Mouse (Mus musculus) neural tube, embryonic 14.5 days (tissue): ENCODE data around the gene Kif28. TPM values are rescaled to one million over a fixed set of nuclear protein-coding genes. Genes with fewer than 3 reads are reported as not detected.

ENCODE experiments used
- ATAC-seq: fragments of 200-750 bp; cut with Nextera tagmentation; 2 replicates; pipeline ENCODE4 v1.8.0; 2017; ENCODE audit warnings: low read depth, mild to moderate bottlenecking, moderate TSS enrichment, moderate library complexity
- H3K27ac ChIP-seq: fragments of 300-500 bp; sonication (generic); 2 replicates; pipeline ENCODE4 v1.5.1; 2014; ENCODE audit warnings: low read depth, mild to moderate bottlenecking, control low read depth, low read length, moderate library complexity, mixed read lengths
- H3K27me3 ChIP-seq: fragments of 300-500 bp; sonication (generic); 2 replicates; pipeline ENCODE4 v1.6.1; 2014; ENCODE audit warnings: low read length; ENCODE audit not compliant: control insufficient read depth, insufficient read depth
- H3K36me3 ChIP-seq: fragments of 300-500 bp; sonication (generic); 2 replicates; pipeline ENCODE4 v1.6.1; 2014; ENCODE audit warnings: low read length, mixed read lengths; ENCODE audit not compliant: control insufficient read depth, insufficient read depth
- H3K4me1 ChIP-seq: fragments of 300-500 bp; sonication (generic); 2 replicates; pipeline ENCODE4 v1.6.1; 2014; ENCODE audit warnings: low read length; ENCODE audit not compliant: control insufficient read depth, insufficient read depth
- H3K4me2 ChIP-seq: fragments of 300-500 bp; sonication (generic); 2 replicates; pipeline ENCODE4 v1.6.1; 2014; ENCODE audit warnings: mild to moderate bottlenecking, low read depth, low read length, control low read depth
- H3K4me3 ChIP-seq: fragments of 300-500 bp; sonication (generic); 2 replicates; pipeline ENCODE4 v1.5.1; 2014; ENCODE audit warnings: low read depth, low read length, control low read depth, mixed read lengths
- H3K9ac ChIP-seq: fragments of 300-500 bp; sonication (generic); replicated peaks from 2 replicates; pipeline ENCODE4 v1.6.1; 2014; ENCODE audit warnings: low read depth, mild to moderate bottlenecking, control low read depth, low read length, mixed read lengths
- H3K9me3 ChIP-seq: fragments of 300-500 bp; sonication (generic); 2 replicates; pipeline ENCODE4 v1.6.1; 2016; ENCODE audit warnings: low read length; ENCODE audit not compliant: control insufficient read depth
- WGBS: fragments of 180-500 bp; shearing (Covaris S2); extraction: QIAGEN DNeasy Blood & Tissue Kit; methylation state at CpG from one replicate; pipeline ENCODE4 v1.1.7; 2014; 5-methylcytosine and 5-hydroxymethylcytosine counted together
- polyA plus RNA-seq: library from polyadenylated mRNA; unstranded; fragments of >200 nt; fragmentation: Nextera tagmentation; extraction: Ambion mirVana; gene quantifications from 2 replicates; pipeline ENCODE4 v1.2.1, GENCODE M21; 2014

The Kif28 gene
- polyA plus RNA-seq, 1 experiment from 2014 or later: not detected

GRCm38 (mm10) chr1:179712658-179713057, 32.4 kb downstream of the Kif28 start:
- H3K4me2 ChIP-seq: no peak overlapping the region
- no peaks in the 10 kb centered on the region for H3K9me3 ChIP-seq
- no peak overlapping the region for H3K27ac ChIP-seq
- H3K27me3 ChIP-seq: no peaks in the 10 kb centered on the region
- no peak overlapping the region for H3K9ac ChIP-seq
- H3K4me3 ChIP-seq: no peak overlapping the region
- no peaks in the 10 kb centered on the region for H3K4me1 ChIP-seq
- ATAC-seq: no peak
- WGBS: 88% methylated on average over 7 of the region's 7 CpGs
- no peaks in the 10 kb centered on the region for H3K36me3 ChIP-seq

- WGBS: 86% methylated on average over 5 of the region's 5 CpGs
- H3K9ac ChIP-seq: no peak overlapping the region
- no peak for ATAC-seq
- no peaks in the 10 kb centered on the region for H3K27me3 ChIP-seq
- H3K9me3 ChIP-seq: no peaks in the 10 kb centered on the region
- no peaks in the 10 kb centered on the region for H3K4me1 ChIP-seq
- no peak overlapping the region for H3K4me3 ChIP-seq
- no peak overlapping the region for H3K4me2 ChIP-seq
- H3K36me3 ChIP-seq: no peaks in the 10 kb centered on the region
- no peak overlapping the region for H3K27ac ChIP-seq
Measured at GRCm38 (mm10) chr1:179710739-179711138, 34.3 kb downstream of the Kif28 start.

- Histone ChIP-seq H3K9me3 (no peaks in the 10 kb centered on the region), H3K27ac (no peak overlapping the region), H3K36me3 (no peaks in the 10 kb centered on the region), H3K4me3 (no peak overlapping the region), H3K4me2 (no peak overlapping the region), H3K9ac (no peak overlapping the region), H3K27me3 (no peaks in the 10 kb centered on the region), H3K4me1 (no peaks in the 10 kb centered on the region)
- WGBS: 88% methylated on average over 6 of the region's 6 CpGs
- no peak for ATAC-seq
Measured at GRCm38 (mm10) chr1:179709390-179709789, 35.7 kb downstream of the Kif28 start.

- H3K4me3 ChIP-seq: no peak overlapping the region
- H3K9ac ChIP-seq: no peak overlapping the region
- H3K9me3 ChIP-seq: no peaks in the 10 kb centered on the region
- no peaks in the 10 kb centered on the region for H3K36me3 ChIP-seq
- H3K27ac ChIP-seq: no peak overlapping the region
- no peaks in the 10 kb centered on the region for H3K27me3 ChIP-seq
- 96% methylated on average over 6 of the region's 6 CpGs for WGBS
- H3K4me2 ChIP-seq: no peak overlapping the region
- no peak for ATAC-seq
- H3K4me1 ChIP-seq: no peaks in the 10 kb centered on the region
Measured at GRCm38 (mm10) chr1:179705154-179705553, 39.9 kb downstream of the Kif28 start.

- ATAC-seq: no peak
- no peaks in the 10 kb centered on the region for H3K9me3 ChIP-seq
- H3K4me3 ChIP-seq: no peak overlapping the region
- H3K4me2 ChIP-seq: no peak overlapping the region
- no peak overlapping the region for H3K27ac ChIP-seq
- no peaks in the 10 kb centered on the region for H3K4me1 ChIP-seq
- no peaks in the 10 kb centered on the region for H3K36me3 ChIP-seq
- WGBS: 90% methylated on average over 3 of the region's 3 CpGs
- H3K27me3 ChIP-seq: no peaks in the 10 kb centered on the region
- no peak overlapping the region for H3K9ac ChIP-seq
Measured at GRCm38 (mm10) chr1:179704150-179704549, 40.9 kb downstream of the Kif28 start.

- peaks cover 26% of the 10 kb centered on the region for H3K36me3 ChIP-seq
- H3K4me1 ChIP-seq: no peaks in the 10 kb centered on the region
- no peak overlapping the region for H3K9ac ChIP-seq
- no peak overlapping the region for H3K27ac ChIP-seq
- no peak for ATAC-seq
- H3K4me3 ChIP-seq: no peak overlapping the region
- whole genome bisulfite sequencing: 69% methylated on average over 6 of the region's 6 CpGs
- no peak overlapping the region for H3K4me2 ChIP-seq
- H3K27me3 ChIP-seq: no peaks in the 10 kb centered on the region
- H3K9me3 ChIP-seq: no peaks in the 10 kb centered on the region
Measured at GRCm38 (mm10) chr1:179689479-179689878, 55.6 kb downstream of the Kif28 start.

GRCm38 (mm10) chr1:179688914-179689313, 56.2 kb downstream of the Kif28 start:
- 74% methylated on average over 5 of the region's 5 CpGs for WGBS
- Histone ChIP-seq H3K9ac (no peak overlapping the region), H3K9me3 (no peaks in the 10 kb centered on the region), H3K27me3 (no peaks in the 10 kb centered on the region), H3K4me1 (no peaks in the 10 kb centered on the region), H3K4me3 (no peak overlapping the region), H3K36me3 (peaks cover 26% of the 10 kb centered on the region), H3K4me2 (no peak overlapping the region), H3K27ac (no peak overlapping the region)
- no peak for ATAC-seq

DNA sequence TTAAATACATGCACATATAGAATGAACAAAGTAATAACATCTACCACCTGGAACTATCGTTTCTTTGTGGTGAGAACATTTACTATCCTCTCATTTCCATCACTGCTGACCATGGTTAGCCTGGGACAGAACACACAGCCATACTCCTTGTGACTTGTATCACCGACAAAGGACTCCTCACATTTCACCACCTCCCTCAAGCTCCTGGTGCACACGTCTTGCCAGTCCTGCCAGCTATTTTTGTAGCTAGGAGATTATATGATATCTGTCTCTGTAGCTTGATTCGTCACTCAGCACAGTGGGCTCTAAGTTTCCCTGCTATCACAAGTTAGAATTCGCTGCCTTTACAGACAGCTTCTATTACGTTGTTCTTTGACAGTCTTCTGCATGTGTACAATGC, 56.7 kb downstream of the Kif28 start:
- H3K4me2 ChIP-seq: no peak overlapping the region
- no peak overlapping the region for H3K27ac ChIP-seq
- no peak overlapping the region for H3K9ac ChIP-seq
- WGBS: 88% methylated on average over 6 of the region's 6 CpGs
- H3K9me3 ChIP-seq: no peaks in the 10 kb centered on the region
- ATAC-seq: no peak
- H3K4me1 ChIP-seq: no peaks in the 10 kb centered on the region
- peaks cover 26% of the 10 kb centered on the region for H3K36me3 ChIP-seq
- no peaks in the 10 kb centered on the region for H3K27me3 ChIP-seq
- H3K4me3 ChIP-seq: no peak overlapping the region

DNA sequence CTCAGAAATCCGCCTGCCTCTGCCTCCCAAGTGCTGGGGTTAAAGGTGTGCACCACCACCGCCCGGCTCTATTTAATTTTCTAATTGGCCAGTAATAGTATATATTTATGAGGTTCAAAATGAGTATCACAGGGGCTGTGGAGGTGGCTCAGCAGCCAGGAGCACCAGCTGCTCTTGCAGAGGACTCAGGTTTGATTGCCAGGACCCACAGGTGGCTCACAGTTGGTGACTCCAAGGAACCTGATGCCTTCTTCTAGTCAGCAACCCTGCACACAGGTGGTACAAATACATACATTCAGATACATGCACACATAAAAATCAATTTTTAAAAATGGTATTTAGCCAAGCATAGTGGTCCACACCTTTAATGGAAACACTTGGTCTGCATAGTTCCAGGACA, 57.1 kb downstream of the Kif28 start:
- no peak for ATAC-seq

GRCm38 (mm10) chr1:179687305-179687704, 57.8 kb downstream of the Kif28 start:
- WGBS: 91% methylated on average over 1 of the region's 1 CpGs
- Histone ChIP-seq H3K27ac (no peak overlapping the region), H3K36me3 (peaks cover 26% of the 10 kb centered on the region), H3K9ac (no peak overlapping the region), H3K4me1 (no peaks in the 10 kb centered on the region), H3K4me3 (no peak overlapping the region), H3K9me3 (no peaks in the 10 kb centered on the region), H3K27me3 (no peaks in the 10 kb centered on the region), H3K4me2 (no peak overlapping the region)
- ATAC-seq: no peak

More for the DNA sequence above, 57.1 kb downstream of the Kif28 start:
- Histone ChIP-seq H3K27ac (no peak overlapping the region), H3K4me2 (no peak overlapping the region), H3K27me3 (no peaks in the 10 kb centered on the region), H3K4me1 (no peaks in the 10 kb centered on the region), H3K36me3 (peaks cover 26% of the 10 kb centered on the region), H3K9me3 (no peaks in the 10 kb centered on the region), H3K4me3 (no peak overlapping the region), H3K9ac (no peak overlapping the region)
- WGBS: 90% methylated on average over 3 of the region's 3 CpGs
